Mouse (Mus musculus) ES-Bruce4 (cell line): Measurements from ENCODE around the gene Ccnk. TPM values are rescaled to one million over a fixed set of nuclear protein-coding genes. Genes with fewer than 3 reads are reported as not detected.
A peak's percentile ranks its signal among the peaks of the same experiment; 100 is the strongest.

Experiments used
- H3K27ac ChIP-seq: 2 replicates; pipeline ENCODE4 v1.5.1; 2012; ENCODE audit warnings: low read length, inconsistent platforms; ENCODE audit not compliant: insufficient read depth
- H3K27me3 ChIP-seq: 2 replicates; pipeline ENCODE4 v1.6.1; 2012; ENCODE audit warnings: mild to moderate bottlenecking, low read length, inconsistent platforms; ENCODE audit not compliant: control insufficient read depth, poor library complexity, insufficient read depth, severe bottlenecking
- H3K36me3 ChIP-seq: 2 replicates; pipeline ENCODE4 v1.6.1; 2012; ENCODE audit warnings: inconsistent platforms, mild to moderate bottlenecking, low read length, moderate library complexity; ENCODE audit not compliant: control insufficient read depth, poor library complexity, insufficient read depth, severe bottlenecking
- H3K4me1 ChIP-seq: one replicate; pipeline ENCODE4 v1.8.1; 2011; ENCODE audit warnings: low read length; ENCODE audit not compliant: control insufficient read depth, insufficient read depth
- H3K4me3 ChIP-seq: 2 replicates; pipeline ENCODE4 v1.5.1; 2011; ENCODE audit warnings: low read depth, mild to moderate bottlenecking, low read length
- H3K9ac ChIP-seq: 2 replicates; pipeline ENCODE4 v1.6.1; 2012; ENCODE audit warnings: low read depth, mild to moderate bottlenecking, inconsistent platforms; ENCODE audit not compliant: poor library complexity, severe bottlenecking
- H3K9me3 ChIP-seq: replicated peaks from 2 replicates; pipeline ENCODE4 v1.6.1; 2012; ENCODE audit warnings: mild to moderate bottlenecking, low read length, inconsistent platforms; ENCODE audit not compliant: control insufficient read depth, poor library complexity, insufficient read depth, severe bottlenecking
- CTCF ChIP-seq: IDR thresholded peaks from one replicate; pipeline ENCODE4 v1.8.1; 2011; ENCODE audit warnings: low read depth, low read length
- EP300 ChIP-seq: IDR thresholded peaks from 2 replicates; pipeline ENCODE4 v1.6.1; 2011; ENCODE audit warnings: low read depth, low read length; ENCODE audit not compliant: insufficient read depth
- POLR2A ChIP-seq: IDR thresholded peaks from one replicate; pipeline ENCODE4 v1.8.1; 2011; ENCODE audit warnings: low read length; ENCODE audit not compliant: insufficient read depth
- polyA plus RNA-seq: library from polyadenylated mRNA; stranded (reverse); fragments of >200 nt; gene quantifications from 2 replicates; pipeline ENCODE4 v1.2.4, GENCODE M21; 2011; ENCODE audit warnings: low read depth; ENCODE audit not compliant: missing spikeins, insufficient read depth, insufficient read length

Gene Ccnk
- polyA plus RNA-seq, 1 experiment = 69.8 TPM

GRCm38 (mm10) chr12:108230077-108230476, 50.7 kb downstream of the Ccnk start:
- H3K9ac ChIP-seq = no peak overlapping the region
- no peak overlapping the region for H3K27ac ChIP-seq
- no peaks in the 10 kb centered on the region for H3K4me1 ChIP-seq
- H3K36me3 ChIP-seq = no peaks in the 10 kb centered on the region
- H3K9me3 ChIP-seq = no peaks in the 10 kb centered on the region
- no peak overlapping the region for H3K4me3 ChIP-seq
- TF ChIP-seq EP300 (no peak), CTCF (no peak), POLR2A (no peak)
- H3K27me3 ChIP-seq = no peaks in the 10 kb centered on the region

GRCm38 (mm10) chr12:108230821-108231794, 51.7 kb downstream of the Ccnk start:
- no peaks in the 10 kb centered on the region for H3K27me3 ChIP-seq
- H3K4me1 ChIP-seq = no peaks in the 10 kb centered on the region
- no peak overlapping the region for H3K9ac ChIP-seq
- no peak overlapping the region for H3K4me3 ChIP-seq
- H3K9me3 ChIP-seq = no peaks in the 10 kb centered on the region
- TF ChIP-seq CTCF (peak; percentile 33), POLR2A (no peak)
- no peaks in the 10 kb centered on the region for H3K36me3 ChIP-seq
- H3K27ac ChIP-seq = no peak overlapping the region

- Histone ChIP-seq H3K27ac (no peak overlapping the region), H3K27me3 (no peaks in the 10 kb centered on the region), H3K4me1 (peaks cover 3% of the 10 kb centered on the region), H3K9ac (no peak overlapping the region), H3K36me3 (no peaks in the 10 kb centered on the region), H3K4me3 (no peak overlapping the region), H3K9me3 (no peaks in the 10 kb centered on the region)
- TF ChIP-seq CTCF = no peak
Measured at GRCm38 (mm10) chr12:108231901-108232300, 52.5 kb downstream of the Ccnk start.

GRCm38 (mm10) chr12:108233736-108234135, 54.4 kb downstream of the Ccnk start:
- Histone ChIP-seq H3K4me1 (peaks cover 5% of the 10 kb centered on the region), H3K4me3 (no peak overlapping the region), H3K9me3 (no peaks in the 10 kb centered on the region), H3K9ac (no peak overlapping the region), H3K27ac (no peak overlapping the region), H3K27me3 (no peaks in the 10 kb centered on the region), H3K36me3 (no peaks in the 10 kb centered on the region)
- no peak for TF ChIP-seq CTCF
- TF ChIP-seq EP300 = no peak

- Histone ChIP-seq H3K9ac (no peak overlapping the region), H3K27ac (no peak overlapping the region)
Measured at GRCm38 (mm10) chr12:108234832-108235602, 55.6 kb downstream of the Ccnk start.

More at GRCm38 (mm10) chr12:108234832-108235602, 55.6 kb downstream of the Ccnk start:
- Histone ChIP-seq H3K4me1 (peaks cover 5% of the 10 kb centered on the region), H3K9me3 (no peaks in the 10 kb centered on the region), H3K36me3 (no peaks in the 10 kb centered on the region), H3K4me3 (no peak overlapping the region), H3K27me3 (no peaks in the 10 kb centered on the region)
- TF ChIP-seq POLR2A (no peak), EP300 (no peak), CTCF (no peak)
